Comparison of ENCODE assay signal across 21 mouse cellular contexts in genomic region chr5:43815769-43816168, GRCm38 (mm10). TPM values are rescaled to one million over a fixed set of nuclear protein-coding genes. Genes with fewer than 3 reads are reported as not detected.
"Had no signal": no experiment of that assay in that cellular context is flagged by ENCODE, and none has a peak within 500 bp of the region (broad histone marks: within the 10 kb centered on the region; RNA-seq: fewer than 3 reads in every experiment).

No protein-coding gene starts in this region.

- H3K9me3 ChIP-seq: kidney, embryonic 15.5 days; limb, embryonic 12.5 days; limb, embryonic 15.5 days; midbrain, embryonic 12.5 days; neural tube, embryonic 13.5 days had no signal

- H3K4me2 ChIP-seq: kidney, embryonic 15.5 days; limb, embryonic 12.5 days; limb, embryonic 15.5 days; liver, embryonic 11.5 days; lung, embryonic 14.5 days; midbrain, embryonic 12.5 days; neural tube, embryonic 13.5 days had no signal

- H3K9ac ChIP-seq: kidney, embryonic 15.5 days; limb, embryonic 12.5 days; limb, embryonic 15.5 days; liver, embryonic 14.5 days; liver, postnatal 0 days; lung, embryonic 14.5 days; midbrain, embryonic 12.5 days; neural tube, embryonic 13.5 days had no signal

- H3K4me1 ChIP-seq: midbrain, embryonic 12.5 days; neural tube, embryonic 13.5 days had no signal

- H3K36me3 ChIP-seq: kidney, embryonic 15.5 days; limb, embryonic 12.5 days; limb, embryonic 15.5 days; midbrain, embryonic 12.5 days; neural tube, embryonic 13.5 days had no signal

- H3K4me3 ChIP-seq: kidney, embryonic 15.5 days; limb, embryonic 12.5 days; limb, embryonic 15.5 days; midbrain, embryonic 12.5 days; myocyte; neural tube, embryonic 13.5 days had no signal

- DNase-seq: kidney, adult 8-10 months; kidney, postnatal 10 days; kidney, postnatal 36 days; left cerebral cortex, postnatal 4 days; liver, postnatal 0 days; lung, embryonic 14.5 days; lung, postnatal 10 days; lung, postnatal 4 days; retina, postnatal 1 day; thymus, adult 18-20 months; thymus, postnatal 36 days had no signal

- H3K27me3 ChIP-seq: kidney, embryonic 15.5 days; limb, embryonic 15.5 days; midbrain, embryonic 12.5 days; neural tube, embryonic 13.5 days had no signal

- H3K27ac ChIP-seq: kidney, embryonic 15.5 days; limb, embryonic 12.5 days; limb, embryonic 15.5 days; liver, embryonic 14.5 days; midbrain, embryonic 12.5 days; neural tube, embryonic 13.5 days had no signal

- ATAC-seq: liver, postnatal 0 days; midbrain, embryonic 16.5 days had no signal

RNA-seq across cellular contexts. Expression of gene Bst1, which starts 2.9 kb away (rescaled TPM):
- total RNA-seq: left cerebral cortex, adult 8-10 months; left cerebral cortex, postnatal 4 days had no signal
- polyA plus RNA-seq: limb, embryonic 12.5 days; myocyte had no signal
